Comparison of ENCODE assay signal across 9 mouse cellular contexts in genomic region chr17:73305622-73306021, GRCm38 (mm10).
DNase-seq lines count a peak whose midpoint lies in the region; ATAC-seq and TF ChIP-seq lines count a peak whose summit lies in the region.
"Had no signal": no experiment of that assay in that cellular context is flagged by ENCODE, and none has a peak within 500 bp of the region (broad histone marks: within the 10 kb centered on the region; RNA-seq: fewer than 3 reads in every experiment).

No protein-coding gene starts in this region.

- 62% methylated on average over 9 of the region's 9 CpGs for WGBS in forebrain, embryonic 11.5 days

- no peaks in the 10 kb centered on the region for H3K36me3 ChIP-seq in forebrain, embryonic 11.5 days (ENCODE audit: control insufficient read depth, insufficient read depth, low read length)
- H3K36me3 ChIP-seq: embryonic facial prominence, embryonic 15.5 days had no signal

- peak; percentile 31 for DNase-seq in gastrocnemius, adult 2 months
- no peak for DNase-seq in gastrocnemius, adult 8-10 months (ENCODE audit: low spot score in 2 of 2)
- DNase-seq in 416B (ENCODE audit: low read depth) (peak; percentile 75), WW6 (ENCODE audit: low read depth, low spot score) (peak; percentile 26)
- peak; percentile 83 for DNase-seq in forebrain, embryonic 11.5 days (ENCODE audit: low spot score)
- DNase-seq in kidney, postnatal 4 days, result peak; percentile 75 to 78
- peak; percentile 19 to 31 for DNase-seq in natural killer cell, adult 2 months (ENCODE audit: low spot score in 2 of 2)
- peak; percentile 33 to 34 for DNase-seq in thymus, postnatal 36 days

- no peak overlapping the region for H3K27ac ChIP-seq in gastrocnemius, adult 2 months
- H3K27ac ChIP-seq in forebrain, embryonic 11.5 days (ENCODE audit: low read depth, low read length), result no peak overlapping the region
- H3K27ac ChIP-seq: embryonic facial prominence, embryonic 15.5 days had no signal

- no peak overlapping the region for H3K4me3 ChIP-seq in gastrocnemius, adult 2 months
- no peak overlapping the region for H3K4me3 ChIP-seq in forebrain, embryonic 11.5 days (ENCODE audit: low read depth, low read length)
- H3K4me3 ChIP-seq: embryonic facial prominence, embryonic 15.5 days had no signal

- H3K9ac ChIP-seq in forebrain, embryonic 11.5 days (ENCODE audit: low read length), result no peak overlapping the region
- H3K9ac ChIP-seq: embryonic facial prominence, embryonic 15.5 days had no signal

- H3K27me3 ChIP-seq in forebrain, embryonic 11.5 days (ENCODE audit: control insufficient read depth, insufficient read depth, low read length), result no peaks in the 10 kb centered on the region; the same call in 1 of the 2 replicates

- ATAC-seq in forebrain, embryonic 11.5 days (replicated peaks; ENCODE audit: low FRiP score), result peak; percentile 34; the same call in 1 of the 2 replicates

- intact Hi-C loops in gastrocnemius, adult 2 months (cut with DNase I), result loop anchor here (10.0 kb wide), 1 partner anchor 269 kb away; no protein-coding TSS in a partner anchor

- no peaks in the 10 kb centered on the region for H3K9me3 ChIP-seq in forebrain, embryonic 11.5 days (ENCODE audit: control insufficient read depth, low read length)
- H3K9me3 ChIP-seq: embryonic facial prominence, embryonic 15.5 days had no signal

- TF ChIP-seq CTCF in gastrocnemius, adult 2 months (IDR thresholded peaks at IDR 0.05), result peak; percentile 70

- H3K4me1 ChIP-seq in forebrain, embryonic 11.5 days (replicated peaks; ENCODE audit: control insufficient read depth, insufficient read depth, low read length), result no peaks in the 10 kb centered on the region

- H3K4me2 ChIP-seq in forebrain, embryonic 11.5 days (ENCODE audit: low read depth, low read length, severe bottlenecking), result no peak overlapping the region
- H3K4me2 ChIP-seq: embryonic facial prominence, embryonic 15.5 days had no signal

Comparison
In these comparisons a context has a peak if more than half of its experiments do, and no peak if none do; other contexts are left out.
1. DNase-seq: peak in gastrocnemius, adult 2 months (single experiment), 416B (single experiment), WW6 (single experiment), forebrain, embryonic 11.5 days (single experiment), kidney, postnatal 4 days (2 of 2), natural killer cell, adult 2 months (2 of 2) and thymus, postnatal 36 days (2 of 2); none in gastrocnemius, adult 8-10 months (0 of 2).